In the genomic region with DNA sequence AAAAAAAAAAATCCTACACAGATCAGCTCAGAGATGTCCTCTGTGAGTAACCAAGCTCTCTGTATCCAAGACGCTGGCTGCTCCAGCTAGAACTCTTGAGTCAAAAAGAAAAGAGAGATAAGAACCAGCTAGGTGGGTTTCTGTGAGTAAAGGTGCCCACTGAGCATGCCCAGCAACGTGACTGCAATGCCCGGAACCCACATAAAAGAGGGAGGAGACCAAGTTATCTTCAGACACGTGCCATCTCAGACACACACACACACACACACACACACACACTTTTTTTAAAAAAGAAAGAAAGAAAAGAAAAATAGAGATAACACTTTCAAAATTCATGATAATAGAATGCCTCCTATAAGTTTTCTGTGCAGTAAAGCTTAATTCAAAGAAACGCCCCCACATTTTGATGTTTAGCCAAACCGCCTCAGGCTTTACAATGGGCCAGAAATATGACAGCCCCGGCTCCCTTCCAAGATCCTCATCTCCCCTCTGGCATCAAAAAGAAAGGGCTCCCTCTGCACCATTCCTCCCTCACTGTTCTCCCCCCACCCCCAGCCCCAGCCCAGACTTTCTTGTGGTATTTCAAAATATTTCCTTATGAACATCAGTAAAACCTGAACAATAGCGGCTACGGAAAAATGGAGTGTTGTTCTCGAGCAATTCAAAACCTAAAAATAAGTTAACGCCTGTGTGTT, we compare ENCODE assay signal across 11 mouse cellular contexts.
DNase-seq lines count a peak whose midpoint lies in the region; ATAC-seq and TF ChIP-seq lines count a peak whose summit lies in the region.
"Had no signal": no experiment of that assay in that cellular context is flagged by ENCODE, and none has a peak within 500 bp of the region (broad histone marks: within the 10 kb centered on the region; RNA-seq: fewer than 3 reads in every experiment).

No protein-coding gene starts in this region.

- no peak for TF ChIP-seq CTCF in lung, adult 2 months (IDR thresholded peaks at IDR 0.05; ENCODE audit: insufficient read depth, low read length)
- TF ChIP-seq CTCF in cerebellum, adult 2 months (IDR thresholded peaks at IDR 0.05; ENCODE audit: borderline replicate concordance, insufficient read depth, low read depth, low read length), result no peak

- no peak overlapping the region; the same call in 1 of the 2 replicates for H3K4me2 ChIP-seq in embryonic facial prominence, embryonic 14.5 days (ENCODE audit: low read depth, low read length)
- 0 out of 2 replicates have a peak overlapping the region, but pooled peaks have one; percentile 16 for H3K4me2 ChIP-seq in lung, embryonic 15.5 days

- peak; percentile 85 for DNase-seq in embryonic facial prominence, embryonic 14.5 days (ENCODE audit: low spot score)
- DNase-seq in embryonic facial prominence, embryonic 10.5 days (ENCODE audit: low spot score), result no peak
- no peak for DNase-seq in lung, adult 2 months
- peak; percentile 51 for DNase-seq in Muller cell, postnatal 12 days (ENCODE audit: inconsistent ontology term)
- DNase-seq in right cerebral cortex, postnatal 4 days, result peak; percentile 23
- DNase-seq in cerebellum, adult 2 months, result no peak
- no peak for DNase-seq in B cell, adult 2 months
- DNase-seq: midbrain, embryonic 14.5 days had no signal

- 52% methylated on average over 11 of the region's 11 CpGs for WGBS in embryonic facial prominence, embryonic 14.5 days
- WGBS in embryonic facial prominence, embryonic 10.5 days, result 90% methylated on average over 11 of the region's 11 CpGs
- WGBS in lung, embryonic 15.5 days, result 51% methylated on average over 11 of the region's 11 CpGs
- 47% methylated on average over 11 of the region's 11 CpGs for WGBS in lung, adult 2 months
- WGBS in cerebellum, adult 2 months, result 16% methylated on average over 11 of the region's 11 CpGs

- ATAC-seq in embryonic facial prominence, embryonic 14.5 days (ENCODE audit: low read depth), result peak; percentile 74; the same call in 1 of the 2 replicates
- ATAC-seq in lung, embryonic 15.5 days (ENCODE audit: borderline replicate concordance, extremely low read depth, low FRiP score, low TSS enrichment), result peak; percentile 78
- ATAC-seq: intestine, embryonic 16.5 days had no signal

- peaks cover 13% of the 10 kb centered on the region; the same call in 1 of the 2 replicates for H3K9me3 ChIP-seq in embryonic facial prominence, embryonic 14.5 days (ENCODE audit: control insufficient read depth, low read length)
- no peaks in the 10 kb centered on the region for H3K9me3 ChIP-seq in embryonic facial prominence, embryonic 10.5 days
- no peaks in the 10 kb centered on the region for H3K9me3 ChIP-seq in lung, embryonic 15.5 days

- H3K27ac ChIP-seq in embryonic facial prominence, embryonic 14.5 days (replicated peaks; ENCODE audit: low read depth, low read length), result peak overlapping the region; percentile 19; the same call in 1 of the 2 replicates
- H3K27ac ChIP-seq in embryonic facial prominence, embryonic 10.5 days (replicated peaks), result no peak overlapping the region
- no peak overlapping the region for H3K27ac ChIP-seq in lung, embryonic 15.5 days
- H3K27ac ChIP-seq in cerebellum, adult 2 months (ENCODE audit: insufficient read depth, low read length), result no peak overlapping the region
- H3K27ac ChIP-seq: liver, embryonic 14.5 days had no signal

- no peak for TF ChIP-seq POLR2A in lung, adult 2 months (IDR thresholded peaks at IDR 0.05; ENCODE audit: borderline replicate concordance, extremely low read depth, low read depth, low read length)
- TF ChIP-seq POLR2A in cerebellum, adult 2 months (IDR thresholded peaks at IDR 0.05; ENCODE audit: borderline replicate concordance, insufficient read depth, low read length), result no peak

- no peak overlapping the region for H3K9ac ChIP-seq in embryonic facial prominence, embryonic 14.5 days (ENCODE audit: low read depth, low read length)
- no peak overlapping the region for H3K9ac ChIP-seq in lung, embryonic 15.5 days
- H3K9ac ChIP-seq: liver, embryonic 14.5 days had no signal

- H3K36me3 ChIP-seq in embryonic facial prominence, embryonic 14.5 days (ENCODE audit: control insufficient read depth, insufficient read depth, low read length), result no peaks in the 10 kb centered on the region
- H3K36me3 ChIP-seq in embryonic facial prominence, embryonic 10.5 days (replicated peaks), result no peaks in the 10 kb centered on the region
- H3K36me3 ChIP-seq in lung, embryonic 15.5 days, result no peaks in the 10 kb centered on the region

- H3K4me3 ChIP-seq in embryonic facial prominence, embryonic 14.5 days (ENCODE audit: low read depth, low read length), result no peak overlapping the region
- no peak overlapping the region for H3K4me3 ChIP-seq in embryonic facial prominence, embryonic 10.5 days
- no peak overlapping the region for H3K4me3 ChIP-seq in lung, embryonic 15.5 days
- no peak overlapping the region for H3K4me3 ChIP-seq in lung, adult 2 months (replicated peaks; ENCODE audit: extremely low read depth, low read depth, low read length)
- H3K4me3 ChIP-seq in cerebellum, adult 2 months (replicated peaks; ENCODE audit: insufficient read depth, low read depth, low read length), result no peak overlapping the region

- H3K4me1 ChIP-seq in embryonic facial prominence, embryonic 14.5 days (ENCODE audit: control insufficient read depth, insufficient read depth, low read length), result peaks cover 10% of the 10 kb centered on the region; the same call in 1 of the 2 replicates
- peaks cover 9% of the 10 kb centered on the region for H3K4me1 ChIP-seq in embryonic facial prominence, embryonic 10.5 days
- H3K4me1 ChIP-seq in lung, embryonic 15.5 days, result peaks cover 11% of the 10 kb centered on the region
- H3K4me1 ChIP-seq in lung, adult 2 months (ENCODE audit: control insufficient read depth, insufficient read depth, low read length), result no peaks in the 10 kb centered on the region
- no peaks in the 10 kb centered on the region for H3K4me1 ChIP-seq in cerebellum, adult 2 months (ENCODE audit: control insufficient read depth, insufficient read depth, low read length)

- H3K27me3 ChIP-seq in embryonic facial prominence, embryonic 14.5 days (replicated peaks; ENCODE audit: control insufficient read depth, insufficient read depth, low read length), result no peaks in the 10 kb centered on the region
- no peaks in the 10 kb centered on the region for H3K27me3 ChIP-seq in embryonic facial prominence, embryonic 10.5 days (replicated peaks; ENCODE audit: low read depth, poor library complexity, severe bottlenecking)
- no peaks in the 10 kb centered on the region for H3K27me3 ChIP-seq in lung, embryonic 15.5 days
- H3K27me3 ChIP-seq in cerebellum, adult 2 months (ENCODE audit: control insufficient read depth, insufficient read depth, low read length), result no peaks in the 10 kb centered on the region

Comparison
In these comparisons a context has a peak if more than half of its experiments do, and no peak if none do; other contexts are left out.
1. DNase-seq: peak in embryonic facial prominence, embryonic 14.5 days (single experiment), Muller cell, postnatal 12 days (single experiment) and right cerebral cortex, postnatal 4 days (single experiment); none in embryonic facial prominence, embryonic 10.5 days (single experiment), lung, adult 2 months (single experiment), cerebellum, adult 2 months (0 of 2) and B cell, adult 2 months (0 of 2).